Mouse (Mus musculus): ENCODE results near the gene Sorbs2.

Sorbs2 gene

GRCm38 (mm10) chr8:45687942-45688695 is 180.5 kb downstream of the Sorbs2 start:
- DNase-seq: no peak

DNA sequence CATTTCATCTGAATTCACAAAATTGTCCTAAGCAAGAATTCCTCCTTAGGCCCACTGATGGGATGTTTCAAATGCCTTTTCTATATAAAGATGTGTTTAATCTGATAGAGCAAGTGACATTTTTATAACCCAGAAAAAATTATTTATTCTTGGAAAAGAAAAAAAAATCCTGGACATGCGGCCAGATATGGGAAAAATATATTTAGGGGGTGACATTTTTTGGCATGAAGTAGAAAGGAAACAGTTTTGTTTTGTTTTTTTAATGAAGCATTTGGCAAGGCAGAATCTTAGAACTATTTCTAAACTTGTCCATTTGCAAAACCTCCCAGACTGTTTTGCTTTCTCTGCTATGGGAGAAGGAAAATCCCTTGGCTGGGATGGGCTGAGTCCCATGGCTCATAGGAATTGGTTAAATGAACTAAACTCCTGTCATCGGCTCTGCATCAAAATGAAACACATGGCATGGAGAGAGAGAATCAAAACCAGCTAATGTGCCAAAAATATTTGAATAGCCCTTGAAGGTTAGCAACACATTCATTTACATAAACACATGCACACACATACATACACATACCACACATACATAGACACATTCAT is 182.1 kb downstream of the Sorbs2 start:
- DNase-seq: no peak

DNA sequence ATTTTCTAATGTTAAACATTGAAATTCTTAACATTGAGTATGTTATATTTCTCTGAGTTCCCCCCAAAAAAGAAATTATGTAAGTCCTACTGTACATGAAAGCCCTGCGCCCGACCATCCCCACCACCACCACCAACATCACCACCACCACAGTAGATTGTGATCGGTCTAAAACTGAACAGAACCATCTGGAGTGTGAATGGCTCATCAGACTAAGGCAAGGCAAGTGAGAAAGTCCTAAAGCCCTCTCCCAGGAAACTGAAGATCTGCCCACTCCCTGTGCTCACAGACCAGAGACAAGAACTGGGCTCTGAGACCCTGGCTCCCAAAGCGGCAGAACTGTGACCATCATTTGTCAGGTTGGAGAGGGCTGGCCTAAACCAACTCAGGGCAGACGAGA is 192.5 kb downstream of the Sorbs2 start:
- no peak for DNase-seq

DNA sequence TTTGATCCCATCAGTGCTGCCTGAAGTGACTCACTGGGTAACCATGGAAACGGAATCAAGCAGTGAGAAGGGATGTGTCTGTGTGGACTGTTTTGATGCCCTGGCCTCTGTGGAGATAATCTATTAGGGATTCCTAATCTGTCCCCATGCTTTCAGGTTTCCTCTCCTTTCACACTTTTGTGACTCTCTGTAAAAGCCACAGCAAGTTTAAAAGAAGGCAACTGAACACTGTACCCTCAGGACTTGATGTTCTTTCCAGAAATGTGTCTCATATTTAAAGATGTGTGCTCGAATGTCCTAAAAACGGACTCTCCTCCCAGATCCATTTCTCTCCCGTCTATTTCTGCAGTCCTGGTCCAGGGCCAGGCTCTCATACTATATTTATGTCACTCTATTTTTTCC is 196.1 kb downstream of the Sorbs2 start:
- no peak for DNase-seq

- no peak for DNase-seq
Measured at GRCm38 (mm10) chr8:45709098-45709497, 201.5 kb downstream of the Sorbs2 start.

- DNase-seq: no peak
Measured at GRCm38 (mm10) chr8:45709734-45710133, 202.1 kb downstream of the Sorbs2 start.

GRCm38 (mm10) chr8:45712610-45713009 is 205.0 kb downstream of the Sorbs2 start:
- DNase-seq: no peak

GRCm38 (mm10) chr8:45714806-45715205 is 207.2 kb downstream of the Sorbs2 start:
- DNase-seq: no peak

GRCm38 (mm10) chr8:45715330-45716027 is 207.9 kb downstream of the Sorbs2 start:
- no peak for DNase-seq

DNA sequence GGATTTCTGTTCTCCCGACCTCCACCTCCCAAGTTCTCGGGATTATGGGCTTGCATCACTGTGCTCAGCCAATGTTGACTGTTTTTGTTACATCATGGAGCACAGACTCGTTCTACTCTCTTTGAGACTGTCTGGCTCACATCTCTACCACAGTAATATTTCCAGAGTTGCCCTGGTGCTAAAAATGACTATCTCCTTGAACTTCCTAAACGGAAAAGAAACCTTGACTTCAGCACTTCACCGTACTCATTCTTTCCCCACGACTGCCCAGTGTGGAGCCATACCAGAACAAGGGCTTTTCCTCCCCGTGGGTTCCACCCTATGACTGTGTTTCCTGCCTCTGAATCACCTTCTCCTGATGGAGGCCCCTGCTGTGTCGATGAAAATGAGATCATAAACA is 212.2 kb downstream of the Sorbs2 start:
- DNase-seq: no peak

- no peak for DNase-seq
Measured at GRCm38 (mm10) chr8:45724204-45724603, 216.6 kb downstream of the Sorbs2 start.

DNA sequence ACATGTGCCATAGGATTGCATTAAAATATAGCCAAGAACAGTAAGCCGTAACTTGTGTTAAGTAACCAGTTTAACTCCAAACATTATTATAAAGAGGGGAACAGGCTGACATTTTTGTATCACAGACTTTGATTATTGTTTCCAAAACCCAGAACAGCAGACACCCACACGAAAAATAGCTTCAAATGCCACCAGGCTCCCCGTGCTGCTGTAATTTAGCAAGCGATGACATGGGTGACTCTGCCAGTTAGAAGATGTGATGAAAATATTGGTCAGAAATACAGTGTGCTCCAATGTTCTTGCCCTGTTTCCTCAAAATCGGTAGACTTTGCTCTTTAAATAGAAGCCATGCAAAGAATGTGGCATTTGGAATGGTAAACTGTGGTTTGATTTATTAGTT is 217.7 kb downstream of the Sorbs2 start:
- no peak for DNase-seq

DNA sequence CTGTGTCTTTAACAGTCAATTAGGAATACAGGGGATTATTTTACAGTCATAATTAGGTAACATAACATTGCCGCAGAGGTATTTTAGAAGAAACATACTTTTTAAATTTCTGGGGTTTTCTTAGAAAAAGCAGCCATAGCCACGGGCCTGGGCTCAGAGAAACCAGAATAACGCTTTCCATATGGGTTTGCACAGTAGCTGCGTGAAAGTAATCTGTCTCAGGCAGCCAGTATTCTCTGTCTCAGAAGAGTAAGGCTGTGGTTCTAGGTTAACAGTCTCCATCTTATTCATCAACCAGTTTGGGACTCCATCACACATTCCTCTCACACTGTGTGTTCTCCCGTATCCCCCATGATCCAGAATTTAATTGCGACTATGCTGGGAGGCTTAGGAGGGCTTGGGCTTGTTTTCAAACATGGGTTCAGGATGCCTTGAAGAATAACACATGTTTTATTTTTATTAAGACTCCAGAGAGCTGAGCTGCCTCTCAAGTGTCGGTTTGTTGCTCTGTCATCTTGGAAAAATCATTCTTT is 222.3 kb downstream of the Sorbs2 start:
- no peak for DNase-seq

GRCm38 (mm10) chr8:45730795-45731194 is 223.2 kb downstream of the Sorbs2 start:
- DNase-seq: no peak

DNA sequence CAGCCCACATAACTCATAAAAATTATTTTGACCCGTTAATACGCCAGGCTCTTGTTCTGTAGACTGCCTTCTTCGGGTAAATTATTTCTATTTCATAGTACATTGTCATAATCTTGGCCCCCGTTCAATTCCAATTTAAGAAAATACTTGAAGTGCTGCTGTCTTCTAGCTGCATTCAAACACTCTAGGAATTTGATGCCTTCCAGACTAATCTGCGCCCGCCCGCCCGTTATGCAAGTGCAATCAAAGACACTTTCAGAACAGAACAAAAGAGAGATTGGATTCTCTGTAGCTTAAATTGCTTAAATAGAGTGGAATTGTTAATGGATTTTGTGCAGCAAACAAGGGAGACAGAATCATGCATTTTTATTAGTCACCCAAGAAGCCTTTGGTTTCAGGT is 226.5 kb downstream of the Sorbs2 start:
- DNase-seq: no peak

- no peak for DNase-seq
Measured at GRCm38 (mm10) chr8:45737266-45737665, 229.7 kb downstream of the Sorbs2 start.

DNA sequence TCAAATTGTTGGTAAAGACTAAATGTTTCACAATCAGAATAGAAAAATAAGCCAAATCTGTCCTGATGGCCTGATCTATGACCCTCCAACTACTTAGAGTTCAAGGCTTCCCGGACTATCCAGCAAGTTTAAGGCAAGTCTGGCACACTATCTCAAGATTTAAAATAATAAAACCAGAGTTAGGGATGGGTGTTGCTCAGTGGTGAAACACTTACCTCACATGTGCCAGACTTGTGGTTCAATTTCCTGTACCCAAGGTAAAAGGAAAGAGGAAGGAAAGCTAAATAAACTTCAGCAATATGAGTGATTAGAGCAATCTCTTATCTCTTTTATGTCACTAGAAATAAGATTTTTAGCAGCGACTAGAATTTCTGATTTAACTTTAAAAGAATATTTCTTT is 235.7 kb downstream of the Sorbs2 start:
- no peak for DNase-seq

DNA sequence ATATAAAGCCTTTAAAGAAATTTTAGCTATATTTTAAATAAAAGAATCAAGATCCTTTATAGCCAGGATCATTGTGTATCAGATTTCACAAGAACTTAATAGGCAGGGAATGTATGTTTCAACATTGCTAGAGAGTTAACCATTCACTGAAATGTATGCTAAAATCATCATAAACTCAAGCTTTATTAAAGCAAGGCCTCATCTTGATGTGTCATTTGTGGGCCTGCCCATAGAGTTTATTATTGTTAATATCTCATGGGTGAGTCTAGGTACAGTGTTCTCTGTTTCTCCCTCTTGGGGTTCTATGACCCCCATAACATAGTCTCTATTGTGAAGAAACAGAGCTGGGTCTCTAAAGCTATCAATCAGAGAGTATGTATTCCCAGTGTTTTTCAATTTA is 236.2 kb downstream of the Sorbs2 start:
- DNase-seq: no peak

- no peak for DNase-seq
Measured at GRCm38 (mm10) chr8:45751512-45752502, 244.2 kb downstream of the Sorbs2 start.

DNA sequence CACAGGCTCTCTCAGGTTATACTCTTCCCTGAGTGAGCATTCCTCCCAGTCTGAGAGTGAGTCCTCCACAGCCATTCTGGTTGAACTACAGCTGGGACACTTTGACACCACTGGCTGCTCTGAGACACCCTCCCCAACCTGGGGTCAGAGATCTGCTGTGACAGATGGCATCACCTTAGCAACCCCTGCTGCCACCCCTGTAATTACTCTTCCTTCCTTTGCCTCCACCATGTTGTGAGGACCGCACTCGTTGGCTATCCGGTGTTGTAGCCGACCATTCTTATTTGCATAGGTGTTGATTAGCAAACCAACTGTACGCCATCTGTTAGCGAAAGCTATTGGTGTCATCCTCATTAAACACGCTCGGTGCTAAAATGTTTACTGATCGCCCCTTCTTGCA is 247.9 kb downstream of the Sorbs2 start:
- no peak for DNase-seq

GRCm38 (mm10) chr8:45755972-45756371 is 248.4 kb downstream of the Sorbs2 start:
- DNase-seq: no peak

- DNase-seq: no peak
Measured at GRCm38 (mm10) chr8:45760622-45761021, 253.0 kb downstream of the Sorbs2 start.

DNA sequence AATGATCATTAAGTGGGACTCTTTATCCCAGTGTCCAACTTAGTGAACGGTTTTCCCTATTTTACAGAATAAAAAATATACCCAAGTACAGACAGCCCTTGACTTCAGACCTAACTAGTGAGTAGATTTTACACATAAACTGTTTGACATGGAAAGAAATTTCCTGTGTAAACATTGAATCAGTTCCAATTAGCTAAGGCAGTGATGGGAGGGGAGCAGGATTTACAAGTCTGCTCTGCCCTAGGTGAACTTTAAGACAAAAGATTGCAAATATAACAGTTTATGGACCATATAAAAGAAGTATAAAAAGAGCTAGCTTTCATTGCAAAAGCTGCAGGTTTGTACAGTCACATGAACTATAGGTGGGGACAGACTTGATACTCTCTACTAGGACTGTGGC is 253.5 kb downstream of the Sorbs2 start:
- no peak for DNase-seq

Measured in thymus, postnatal 4 days (tissue).